Mouse (Mus musculus) Patski (cell line): ENCODE data around the gene Zfp771. TPM values are rescaled to one million over a fixed set of nuclear protein-coding genes. Genes with fewer than 3 reads are reported as not detected.
A peak's percentile ranks its signal among the peaks of the same experiment; 100 is the strongest.

Experiments used
- ATAC-seq: fragments of 100-300 bp; one replicate; pipeline ENCODE4 v1.8.0; 2021
- CTCF ChIA-PET: fragments of 350-600 bp; sonication (Branson Sonifier 250); formaldehyde crosslinking; loops from one replicate; lab custom pipeline; 2022; ENCODE audit warnings: inconsistent platforms; lab: Charles Lee
- POLR2A ChIA-PET: fragments of 350-600 bp; sonication (Branson Sonifier 250); formaldehyde crosslinking; loops from one replicate; lab custom pipeline; 2022; ENCODE audit warnings: antibody characterized with exemption, inconsistent platforms; lab: Charles Lee
- DNase-seq: peaks from one replicate; pipeline ENCODE4 v3.0.0-alpha.2; 2011; ENCODE audit warnings: low read depth, low spot score
- H3K27me3 ChIP-seq: fragments of 371-371 bp; one replicate; pipeline ENCODE4 v1.5.1; 2021
- CTCF ChIP-seq: fragments of 100-300 bp; IDR thresholded peaks from one replicate; pipeline ENCODE4 v1.5.1; 2021
- in situ Hi-C: fragments of 300-500 bp; cut with MboI; formaldehyde crosslinking; loops from 3 replicates; pipeline ENCODE4 v1.11.1; 2018; ENCODE audit warnings: low pct_unique_long_range_greater_than_20kb, mixed read lengths
- polyA plus RNA-seq: library from polyadenylated mRNA; unstranded; gene quantifications from one replicate; pipeline ENCODE4 v1.2.3, GENCODE M21; 2021

Gene Zfp771
- polyA plus RNA-seq, 1 experiment from 2014 or later = 45.1 TPM

GRCm38 (mm10) chr7:127217901-127218642 lies 26.0 kb upstream of the Zfp771 start:
- no peak for TF ChIP-seq CTCF
- in situ Hi-C loops = no loop called here
- no peak for DNase-seq
- ChIA-PET CTCF (interaction anchor here (1.0 to 3.1 kb wide), 2 partner anchors 8 to 11 kb away, joined by 3 to 18 read pairs; no protein-coding TSS in a partner anchor), POLR2A (interaction anchor here (0.8 to 1.1 kb wide), 2 partner anchors 9 to 11 kb away, joined by 3 read pairs; no protein-coding TSS in a partner anchor)
- no peaks in the 10 kb centered on the region for H3K27me3 ChIP-seq
- no peak for ATAC-seq

- in situ Hi-C loops = no loop called here
- no peak for ATAC-seq
- POLR2A ChIA-PET = interaction anchor here (0.8 to 1.1 kb wide), 2 partner anchors 9 to 12 kb away, joined by 3 read pairs; no protein-coding TSS in a partner anchor
- CTCF ChIA-PET = interaction anchor here (1.0 to 3.1 kb wide), 2 partner anchors 9 to 10 kb away, joined by 3 to 18 read pairs; no protein-coding TSS in a partner anchor
- no peaks in the 10 kb centered on the region for H3K27me3 ChIP-seq
- TF ChIP-seq CTCF = no peak
- DNase-seq = no peak
Observed at GRCm38 (mm10) chr7:127218670-127219069, 25.4 kb upstream of the Zfp771 start.

GRCm38 (mm10) chr7:127220440-127220839 lies 23.6 kb upstream of the Zfp771 start:
- ATAC-seq (no peak), DNase-seq (no peak)
- POLR2A ChIA-PET = interaction anchor here (0.9 kb wide), 1 partner anchor 336 kb away, joined by 4 read pairs; the partner anchor contains the start of gene Taok2
- H3K27me3 ChIP-seq = no peaks in the 10 kb centered on the region
- no peak for TF ChIP-seq CTCF
- CTCF ChIA-PET = interaction anchor here (0.8 kb wide), 1 partner anchor 8 kb away, joined by 3 read pairs; no protein-coding TSS in a partner anchor
- in situ Hi-C loops = no loop called here

- ATAC-seq = no peak
- TF ChIP-seq CTCF = no peak
- CTCF ChIA-PET = interaction anchor here (1.3 kb wide), 1 partner anchor 10 kb away, joined by 5 read pairs; no protein-coding TSS in a partner anchor
- in situ Hi-C loops = no loop called here
- H3K27me3 ChIP-seq = no peaks in the 10 kb centered on the region
- no peak for DNase-seq
- POLR2A ChIA-PET = no interaction called here
Observed at GRCm38 (mm10) chr7:127223106-127223505, 21.0 kb upstream of the Zfp771 start.

- POLR2A ChIA-PET = interaction anchor here (0.7 kb wide), 1 partner anchor 219 kb away, joined by 4 read pairs; no protein-coding TSS in a partner anchor
- ATAC-seq = no peak
Observed at GRCm38 (mm10) chr7:127223515-127224478, 20.3 kb upstream of the Zfp771 start.

GRCm38 (mm10) chr7:127224616-127225015 lies 19.5 kb upstream of the Zfp771 start:
- in situ Hi-C loops = no loop called here
- H3K27me3 ChIP-seq = no peaks in the 10 kb centered on the region
- ChIA-PET POLR2A (interaction anchor here (0.7 kb wide), 1 partner anchor 220 kb away, joined by 4 read pairs; no protein-coding TSS in a partner anchor), CTCF (no interaction called here)
- DNase-seq = no peak
- ATAC-seq = no peak
- TF ChIP-seq CTCF = no peak

More at GRCm38 (mm10) chr7:127223515-127224478, 20.3 kb upstream of the Zfp771 start:
- CTCF ChIA-PET = interaction anchor here (1.3 kb wide), 1 partner anchor 10 kb away, joined by 5 read pairs; no protein-coding TSS in a partner anchor
- in situ Hi-C loops = no loop called here
- H3K27me3 ChIP-seq = no peaks in the 10 kb centered on the region
- no peak for DNase-seq
- no peak for TF ChIP-seq CTCF

- no peak for DNase-seq
- H3K27me3 ChIP-seq = no peaks in the 10 kb centered on the region
- CTCF ChIA-PET = no interaction called here
- POLR2A ChIA-PET = no interaction called here
- TF ChIP-seq CTCF = no peak
- in situ Hi-C loops = no loop called here
- ATAC-seq = no peak
Observed at GRCm38 (mm10) chr7:127225147-127225995, 18.7 kb upstream of the Zfp771 start.

- peak; percentile 33 for ATAC-seq
- no peak for DNase-seq
- in situ Hi-C loops = no loop called here
- no peaks in the 10 kb centered on the region for H3K27me3 ChIP-seq
- ChIA-PET CTCF (interaction anchor here (0.6 to 5.0 kb wide), 4 partner anchors 9 to 18 kb away, joined by 3 to 27 read pairs (median 13); no protein-coding TSS in a partner anchor), POLR2A (interaction anchor here (0.7 kb wide), 1 partner anchor 18 kb away, joined by 3 read pairs; no protein-coding TSS in a partner anchor)
- TF ChIP-seq CTCF = peak; percentile 87
Observed at GRCm38 (mm10) chr7:127228615-127229303, 15.3 kb upstream of the Zfp771 start.

- ChIA-PET CTCF (interaction anchor here (5.0 kb wide), 1 partner anchor 17 kb away, joined by 27 read pairs; no protein-coding TSS in a partner anchor), POLR2A (interaction anchor here (0.5 to 1.6 kb wide), 4 partner anchors 9 to 1012 kb away, joined by 3 read pairs; no protein-coding TSS in a partner anchor)
- in situ Hi-C loops = no loop called here
- TF ChIP-seq CTCF = no peak
- DNase-seq (no peak), ATAC-seq (no peak)
- H3K27me3 ChIP-seq = no peaks in the 10 kb centered on the region
Observed at GRCm38 (mm10) chr7:127231376-127231775, 12.7 kb upstream of the Zfp771 start.
